Mouse (Mus musculus) heart, postnatal 36 days (tissue): ENCODE measurements around the gene Vapa. TPM values are rescaled to one million over a fixed set of nuclear protein-coding genes. Genes with fewer than 3 reads are reported as not detected.
"Not testable (repeated sequence)": the region's sequence is repeated elsewhere in the genome, so short reads cannot be mapped to it uniquely, and the experiment has no call there.

ENCODE experiments used
- DNase-seq, 2 experiments: peaks; one replicate each; pipeline ENCODE4 v3.0.0; 2021 to 2022
- intact Hi-C: fragments of 180-260 bp; cut with DNase I; formaldehyde crosslinking; loops from one replicate; pipeline ENCODE4 v1.15.1; 2025
- total RNA-seq, 2 experiments: library from RNA; stranded (reverse); gene quantifications; 2 replicates each; pipeline ENCODE4 v1.2.3; 2021

Vapa gene
- total RNA-seq, 2 experiments from 2014 or later = 76.3 to 86.5 TPM

DNA sequence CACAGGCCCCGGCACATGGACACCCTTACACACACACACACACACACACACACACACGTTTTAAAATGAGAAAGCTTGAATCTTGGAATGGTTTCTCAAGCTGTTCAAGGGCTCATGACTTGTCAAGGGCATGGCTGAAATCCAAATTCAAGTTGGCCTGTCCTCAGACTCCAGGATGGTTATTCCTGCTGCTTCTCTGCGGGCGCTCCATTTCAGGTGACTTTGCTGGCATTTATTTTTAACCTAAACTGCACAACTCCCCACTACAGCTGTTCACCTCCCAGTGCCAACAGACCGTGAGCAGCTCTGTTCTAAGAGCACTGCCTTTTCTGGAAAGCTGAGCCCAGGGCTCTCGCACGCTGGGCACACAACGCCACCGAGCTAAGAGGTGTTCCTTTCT lies 41.5 kb downstream of the Vapa start:
- intact Hi-C loops = no loop called here
- DNase-seq = peak in 1 of 2 experiments; percentile 14

- intact Hi-C loops = no loop called here
- DNase-seq = no peak
Measured at GRCm38 (mm10) chr17:65571466-65571865, 41.9 kb downstream of the Vapa start.

- intact Hi-C loops = no loop called here
- no peak for DNase-seq
Measured at GRCm38 (mm10) chr17:65564189-65564588, 49.2 kb downstream of the Vapa start.

- DNase-seq = no peak
- intact Hi-C loops = no loop called here
Measured at GRCm38 (mm10) chr17:65563345-65563744, 50.0 kb downstream of the Vapa start.

- intact Hi-C loops = no loop called here
- peak; percentile 69 to 76 for DNase-seq
Measured at GRCm38 (mm10) chr17:65562761-65563160, 50.6 kb downstream of the Vapa start.

- intact Hi-C loops = no loop called here
Measured at GRCm38 (mm10) chr17:65561361-65562015, 51.9 kb downstream of the Vapa start.

DNA sequence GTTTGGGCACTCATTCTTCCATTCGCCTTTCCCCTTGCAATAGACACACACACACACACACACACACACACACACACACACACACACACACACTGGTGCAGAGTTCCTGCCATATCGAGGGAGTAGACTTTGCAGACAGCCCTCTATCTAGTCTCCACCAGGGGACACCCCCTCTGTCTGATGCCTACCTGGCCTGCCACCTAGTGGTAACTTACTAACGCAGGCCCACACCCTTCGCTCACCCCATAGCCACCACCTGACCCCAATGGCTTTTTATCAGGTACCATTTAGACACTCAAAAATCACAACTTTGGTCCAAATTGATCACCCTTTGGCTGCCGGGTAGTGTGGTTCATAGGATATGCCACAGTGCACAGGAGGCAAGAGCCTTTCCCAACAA lies 54.1 kb downstream of the Vapa start:
- intact Hi-C loops = no loop called here
- no peak for DNase-seq

More at GRCm38 (mm10) chr17:65561361-65562015, 51.9 kb downstream of the Vapa start:
- no peak for DNase-seq

DNA sequence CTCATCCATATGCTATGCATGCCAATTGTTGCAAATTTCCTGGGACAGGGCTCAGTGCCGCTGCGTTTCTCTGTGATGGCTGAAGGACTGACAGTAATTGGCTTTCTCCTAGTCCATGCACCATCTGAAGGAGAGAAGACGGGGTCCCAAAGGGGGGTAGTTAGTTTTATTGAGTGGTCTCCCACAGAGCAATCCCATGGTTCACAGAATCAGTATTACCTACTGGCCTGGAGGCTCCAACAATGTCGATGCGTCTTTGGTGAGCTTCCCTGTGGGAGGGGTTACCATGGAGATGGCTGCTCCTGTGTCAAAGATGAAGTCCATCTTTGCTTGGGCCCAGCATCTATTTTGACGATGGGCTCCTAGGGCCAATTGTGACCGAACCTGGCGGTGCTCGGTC lies 54.6 kb downstream of the Vapa start:
- no peak for DNase-seq

GRCm38 (mm10) chr17:65558217-65558616 lies 55.1 kb downstream of the Vapa start:
- intact Hi-C loops = no loop called here
- DNase-seq = peak; percentile 63 to 72

More for the DNA sequence above, 54.6 kb downstream of the Vapa start:
- intact Hi-C loops = no loop called here

DNA sequence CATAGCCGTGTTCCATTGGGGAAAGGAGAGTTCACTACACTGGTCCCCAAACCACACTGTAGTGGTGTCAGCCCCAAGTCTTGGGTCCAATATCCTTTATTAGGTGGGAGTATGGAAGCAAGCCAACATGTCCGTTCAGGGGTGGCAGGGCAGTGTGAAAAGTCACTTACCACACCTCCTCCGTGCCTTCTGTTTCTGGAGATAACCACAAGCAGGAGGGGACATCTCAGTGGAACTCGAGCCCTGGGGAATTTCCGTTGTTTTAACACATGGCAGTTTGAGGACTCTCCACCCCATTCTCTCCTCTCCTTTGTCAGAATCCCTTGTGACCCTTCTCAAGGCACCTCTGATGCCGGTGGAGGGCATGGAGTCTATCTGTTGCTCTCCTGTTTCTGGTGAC lies 56.1 kb downstream of the Vapa start:
- intact Hi-C loops = no loop called here
- DNase-seq = no peak

DNA sequence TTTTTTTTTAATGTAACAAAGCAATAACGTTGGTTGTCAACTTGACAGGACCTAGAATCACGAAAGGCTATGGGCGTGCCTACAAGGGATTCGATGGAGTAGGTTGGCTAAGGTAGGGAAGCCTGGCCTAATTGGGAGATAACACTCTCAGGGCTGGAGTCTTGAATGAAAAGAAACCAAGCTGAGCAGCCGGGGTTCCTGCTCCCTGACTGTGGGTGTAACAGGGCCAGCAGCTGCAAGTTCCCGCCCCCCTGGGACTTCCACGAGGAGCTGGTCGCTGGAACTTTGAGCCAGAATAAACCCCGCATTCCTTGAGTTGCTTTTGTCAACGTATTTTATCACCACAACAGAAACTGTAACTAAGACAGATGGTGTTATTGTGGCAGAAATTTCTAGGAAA lies 56.6 kb downstream of the Vapa start:
- intact Hi-C loops = no loop called here
- no peak for DNase-seq

GRCm38 (mm10) chr17:65552426-65552997 lies 60.8 kb downstream of the Vapa start:
- DNase-seq = no peak
- intact Hi-C loops = no loop called here

- DNase-seq = no peak
- intact Hi-C loops = no loop called here
Measured at GRCm38 (mm10) chr17:65550357-65550756, 63.0 kb downstream of the Vapa start.

DNA sequence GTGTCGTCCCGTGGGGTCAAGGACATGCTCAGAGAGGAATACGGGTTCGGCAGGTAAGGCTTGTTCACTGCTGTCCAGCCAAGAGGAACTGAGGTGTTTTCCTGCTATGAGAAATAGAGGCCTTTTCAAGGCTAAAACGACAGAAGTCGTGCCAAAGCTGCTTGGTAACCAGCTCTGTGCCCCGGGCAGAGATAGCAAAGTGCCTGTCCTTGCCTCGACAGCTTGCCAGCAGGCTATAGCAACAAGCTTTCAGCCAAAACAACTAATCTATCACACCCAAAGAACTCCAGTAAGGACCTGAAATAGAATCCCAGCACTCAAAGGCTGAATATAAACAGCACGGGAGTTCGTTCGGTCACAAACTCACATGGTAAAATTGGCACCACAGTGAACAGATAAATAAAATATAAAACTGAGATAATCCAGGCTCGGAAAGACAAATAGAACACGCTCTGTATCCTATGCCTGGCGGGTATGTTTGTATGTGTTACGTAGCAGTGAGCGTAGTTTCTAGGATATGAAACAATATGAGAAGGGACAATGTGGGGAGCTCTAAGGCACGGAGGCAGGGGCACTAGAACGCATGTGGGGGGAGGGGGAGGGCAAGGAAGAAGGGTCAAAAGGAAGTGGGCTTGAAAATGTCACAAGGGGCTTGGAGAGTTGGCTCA lies 64.5 kb downstream of the Vapa start:
- intact Hi-C loops = no loop called here
- DNase-seq = peak; percentile 29 to 33

DNA sequence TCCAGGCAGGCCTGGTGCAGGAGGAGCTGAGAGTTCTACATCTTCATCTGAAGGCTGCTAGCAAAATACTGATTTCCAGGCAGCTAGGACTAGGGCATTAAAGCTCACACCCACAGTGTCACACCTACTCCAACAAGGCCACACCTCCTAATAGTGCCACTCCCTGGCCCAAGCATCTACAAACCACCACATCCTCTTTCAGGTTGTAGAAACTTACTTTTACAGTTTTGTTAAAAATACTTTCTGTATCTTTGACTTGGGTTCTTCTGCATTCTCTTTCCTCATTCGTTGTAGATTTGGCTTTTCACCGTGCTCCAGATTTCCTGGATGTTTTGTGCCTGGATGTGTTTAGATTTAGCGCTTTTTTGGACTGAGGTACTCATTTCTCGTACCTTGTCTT lies 67.1 kb downstream of the Vapa start:
- DNase-seq, intact Hi-C loops: not testable (repeated sequence)

- intact Hi-C loops = no loop called here
- DNase-seq = peak; percentile 43 to 55
Measured at GRCm38 (mm10) chr17:65540441-65541272, 72.7 kb downstream of the Vapa start, which contains the start of gene Tmem232. Gene Tmem232 (minus strand): TSS chr17:65540782.

DNA sequence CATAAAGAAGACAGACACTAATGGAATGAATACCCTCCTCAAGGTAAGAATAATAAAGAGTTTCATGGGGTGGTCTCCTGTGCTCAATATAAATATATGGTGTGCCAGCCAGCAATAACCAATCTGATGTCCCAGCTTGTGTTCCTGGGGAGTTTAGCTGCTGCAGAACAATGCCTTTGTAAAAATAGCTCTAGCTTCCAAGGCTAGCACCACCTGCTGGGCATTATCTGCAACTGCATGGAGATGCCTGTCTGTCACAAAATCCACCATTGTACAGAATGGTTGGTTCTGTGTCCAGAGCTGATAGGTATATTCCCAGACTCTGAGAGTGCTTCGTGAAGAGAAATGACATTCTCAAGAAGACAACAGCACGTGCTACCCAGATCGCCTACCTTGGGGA lies 77.2 kb downstream of the Vapa start:
- intact Hi-C loops = loop anchor here (5.0 kb wide), 1 partner anchor 209 kb away; no protein-coding TSS in a partner anchor
- peak; percentile 50 to 55 for DNase-seq

- DNase-seq, intact Hi-C loops: not testable (repeated sequence)
Measured at GRCm38 (mm10) chr17:65532381-65532780, 81.0 kb downstream of the Vapa start.
